Mouse (Mus musculus) retina, embryonic 14.5 days (tissue): ENCODE results near the gene Hibadh.

ENCODE experiments used
- DNase-seq: peaks from one replicate; pipeline ENCODE4 v3.0.0-alpha.2; 2015; ENCODE audit warnings: low spot score

The Hibadh gene

DNA sequence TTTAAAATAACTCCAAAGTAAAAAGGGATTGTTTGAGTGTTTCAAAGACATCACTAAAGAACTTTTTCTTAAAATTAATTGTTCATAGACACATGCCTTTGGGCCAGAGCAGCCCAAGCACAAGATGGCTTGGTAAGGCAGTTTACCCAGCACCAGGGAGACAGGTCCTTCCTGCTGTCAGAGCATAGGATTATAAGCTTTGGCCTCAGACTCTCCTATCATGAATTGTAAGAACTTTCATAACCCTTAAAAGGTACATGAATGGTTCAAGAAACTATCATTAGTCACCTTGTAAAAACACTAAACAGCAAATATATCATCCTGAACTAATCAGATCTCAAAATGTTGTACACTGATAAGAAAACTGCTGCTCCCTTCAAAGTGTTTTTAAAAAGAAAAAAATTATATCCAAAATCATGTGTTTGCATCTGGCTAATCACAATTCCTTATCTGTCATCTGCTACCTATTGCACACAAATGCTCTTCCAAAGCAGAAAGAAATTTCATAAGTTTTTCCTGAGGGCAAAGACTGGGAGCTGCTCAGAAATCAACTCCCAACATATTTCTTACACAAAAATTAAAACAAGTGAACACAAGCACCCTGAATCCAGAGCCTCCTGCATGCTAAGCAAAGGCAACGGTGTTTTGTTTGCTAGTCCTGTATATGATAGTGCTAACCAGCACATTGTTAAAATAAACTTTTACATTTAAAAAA, 1.6 kb downstream of the Hibadh start:
- DNase-seq, result no peak

DNA sequence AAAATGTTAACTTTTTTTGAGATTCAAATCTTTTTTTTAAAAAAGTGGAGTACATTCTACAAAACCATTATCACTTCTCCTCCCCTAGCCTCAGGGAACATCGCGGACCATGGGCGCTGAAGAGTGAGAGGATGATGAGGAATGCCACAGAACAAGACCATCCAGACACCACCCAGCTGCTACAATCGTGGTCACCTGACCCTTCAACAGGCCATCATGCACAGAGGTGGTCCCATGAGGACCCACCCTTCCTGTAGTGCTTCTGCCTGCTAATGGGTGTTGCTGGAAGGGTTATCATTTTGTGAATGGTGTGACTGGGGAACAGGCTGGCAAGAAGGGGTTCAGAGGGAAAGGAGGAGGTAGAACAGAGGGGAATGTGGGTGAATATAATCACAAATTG, 2.9 kb downstream of the Hibadh start:
- DNase-seq, result no peak

DNA sequence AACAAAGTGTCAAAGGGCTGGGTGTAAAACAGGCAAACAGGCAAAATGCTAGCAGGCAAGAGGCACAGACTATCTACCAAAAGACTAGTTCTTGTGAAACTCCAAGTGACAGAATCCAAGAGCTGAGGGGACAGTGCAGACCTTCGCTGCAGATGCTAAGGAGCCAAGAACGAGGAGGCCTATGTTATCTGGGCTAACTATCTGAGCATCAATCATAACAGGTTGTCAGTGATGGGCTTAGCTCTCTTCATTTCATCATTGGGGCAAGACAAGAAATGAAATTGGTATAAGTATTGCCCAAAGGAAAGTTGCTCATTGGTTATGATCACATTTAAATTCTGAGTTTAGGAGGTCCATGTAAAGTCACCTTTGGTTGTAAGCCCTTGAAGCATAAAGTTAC, 4.8 kb downstream of the Hibadh start:
- no peak for DNase-seq

DNA sequence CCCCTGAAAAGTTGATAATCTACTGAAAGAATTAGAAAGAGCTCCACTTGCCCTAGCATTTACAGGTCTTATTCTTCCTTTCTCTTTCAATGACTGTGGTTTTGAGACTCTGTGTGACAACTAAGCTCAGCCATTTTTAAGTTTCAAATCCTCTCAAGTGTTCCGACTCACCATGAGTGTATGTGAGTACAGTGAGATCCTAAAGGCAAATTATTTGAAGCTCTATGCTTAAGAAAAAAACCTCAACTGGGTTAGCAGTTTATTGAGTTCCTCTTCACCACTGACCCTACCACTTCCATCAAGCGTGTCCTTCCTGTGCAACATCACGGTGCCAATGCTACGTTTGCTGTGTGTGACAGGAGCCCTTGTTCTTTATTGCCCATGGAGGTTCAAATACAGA, 9.6 kb downstream of the Hibadh start:
- no peak for DNase-seq

DNA sequence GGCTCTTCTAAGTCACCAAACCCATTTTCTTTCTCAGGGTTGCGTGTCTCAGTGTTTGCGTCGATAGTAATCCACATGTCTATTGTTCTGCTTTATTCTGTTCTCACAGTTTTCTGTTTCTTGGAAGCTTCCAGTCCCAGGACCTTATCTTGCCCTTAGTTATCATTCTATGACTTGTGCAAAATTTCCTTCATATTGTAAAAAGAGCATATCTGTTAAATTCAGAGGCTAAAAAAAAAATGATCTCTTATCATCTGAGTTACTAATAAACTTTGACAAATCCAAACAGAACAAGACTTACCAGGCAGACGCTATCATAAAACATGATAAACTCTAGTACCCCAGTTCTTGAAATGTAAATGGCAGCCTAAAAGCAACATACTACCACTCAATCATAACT, 11.0 kb downstream of the Hibadh start:
- DNase-seq, result no peak

DNA sequence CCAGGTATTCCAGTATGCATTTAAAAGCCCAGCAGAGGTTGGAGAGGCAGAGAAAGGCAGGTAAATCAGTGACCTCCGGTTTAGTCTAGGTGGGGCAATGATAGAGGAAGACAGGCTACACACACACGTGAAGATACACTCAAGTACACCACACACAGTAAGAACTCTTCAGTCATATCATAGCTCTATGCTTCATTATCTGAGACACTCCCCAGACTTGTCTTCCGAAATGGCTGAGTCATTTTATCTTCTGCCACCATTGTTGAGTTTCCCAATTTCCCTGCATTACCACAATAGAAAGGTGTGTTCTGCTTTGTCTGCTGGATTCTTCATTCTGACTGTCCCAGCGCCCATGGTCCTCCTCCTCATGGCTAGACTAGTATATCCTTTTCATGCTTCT, 13.5 kb downstream of the Hibadh start:
- DNase-seq, result no peak

DNA sequence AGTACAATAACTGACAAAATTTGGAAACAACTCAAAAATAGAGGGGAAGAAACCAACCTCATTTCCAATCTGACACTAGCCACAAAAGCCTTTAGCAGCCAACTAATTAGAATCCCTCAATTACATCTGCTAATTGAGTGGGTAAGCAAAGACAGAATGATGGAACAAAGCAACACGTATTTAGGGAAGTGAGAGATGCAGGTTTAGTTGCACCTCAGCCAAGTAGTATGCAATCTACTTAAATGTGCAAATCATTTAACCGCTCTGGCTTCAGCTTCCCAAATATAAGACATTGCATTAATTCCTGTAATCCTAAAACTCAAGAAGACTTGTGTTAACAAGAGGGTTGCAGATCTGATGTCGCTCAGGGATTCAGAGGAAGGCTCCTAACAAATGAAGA, 16.4 kb downstream of the Hibadh start:
- no peak for DNase-seq

DNA sequence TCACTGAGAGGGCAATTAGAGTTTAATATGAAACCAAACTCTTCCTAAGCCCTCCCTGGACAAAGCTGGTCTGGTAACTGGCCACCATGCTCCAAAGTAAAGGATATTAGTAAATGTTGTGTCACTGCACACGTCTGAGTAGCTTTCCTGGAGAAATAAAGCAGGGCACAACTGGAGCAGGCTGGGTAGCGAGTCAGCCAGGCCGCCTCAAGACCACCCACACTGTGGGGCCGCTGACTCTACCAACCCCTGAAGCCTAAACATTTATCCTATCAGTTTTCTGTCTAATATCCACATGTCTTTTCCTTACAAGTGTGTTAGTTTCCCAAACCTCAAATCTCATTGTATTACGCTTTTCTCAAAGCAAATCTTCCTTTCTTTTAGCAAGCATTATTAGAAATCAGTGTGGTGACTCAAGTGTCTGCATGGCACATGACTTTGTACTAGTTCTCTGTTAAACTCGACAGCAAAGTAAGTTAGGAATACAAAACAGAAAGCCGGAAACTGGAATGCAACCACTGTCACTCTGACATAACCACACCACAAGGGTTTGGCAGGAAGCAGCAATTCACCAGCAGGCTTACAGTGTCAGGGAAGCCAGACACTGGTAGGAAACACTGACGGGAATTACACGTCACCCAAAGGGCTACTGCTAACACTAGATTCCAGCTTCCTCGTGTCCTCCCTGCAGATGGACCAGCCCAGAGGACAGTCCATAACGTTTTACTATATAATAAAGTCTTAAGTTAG, 18.3 kb downstream of the Hibadh start:
- DNase-seq, result no peak

DNA sequence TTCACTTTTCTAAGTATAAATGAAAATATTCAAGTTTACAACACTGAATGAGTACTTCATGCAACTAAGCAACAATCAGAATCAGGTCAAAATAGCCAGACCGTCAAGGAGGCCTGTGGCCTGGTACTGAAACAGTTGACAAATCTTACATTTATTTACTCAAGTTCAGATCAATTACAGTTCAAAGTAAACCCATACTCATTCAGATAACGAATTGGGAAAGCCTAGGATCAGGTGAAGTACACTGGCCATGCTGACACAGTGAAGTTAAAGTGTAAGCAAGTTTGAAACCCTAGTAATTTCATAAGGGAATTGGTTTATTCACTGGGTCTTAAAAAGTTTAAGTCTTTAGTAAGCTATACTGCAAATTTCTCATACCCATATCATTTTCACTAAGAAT, 20.1 kb downstream of the Hibadh start:
- no peak for DNase-seq

DNA sequence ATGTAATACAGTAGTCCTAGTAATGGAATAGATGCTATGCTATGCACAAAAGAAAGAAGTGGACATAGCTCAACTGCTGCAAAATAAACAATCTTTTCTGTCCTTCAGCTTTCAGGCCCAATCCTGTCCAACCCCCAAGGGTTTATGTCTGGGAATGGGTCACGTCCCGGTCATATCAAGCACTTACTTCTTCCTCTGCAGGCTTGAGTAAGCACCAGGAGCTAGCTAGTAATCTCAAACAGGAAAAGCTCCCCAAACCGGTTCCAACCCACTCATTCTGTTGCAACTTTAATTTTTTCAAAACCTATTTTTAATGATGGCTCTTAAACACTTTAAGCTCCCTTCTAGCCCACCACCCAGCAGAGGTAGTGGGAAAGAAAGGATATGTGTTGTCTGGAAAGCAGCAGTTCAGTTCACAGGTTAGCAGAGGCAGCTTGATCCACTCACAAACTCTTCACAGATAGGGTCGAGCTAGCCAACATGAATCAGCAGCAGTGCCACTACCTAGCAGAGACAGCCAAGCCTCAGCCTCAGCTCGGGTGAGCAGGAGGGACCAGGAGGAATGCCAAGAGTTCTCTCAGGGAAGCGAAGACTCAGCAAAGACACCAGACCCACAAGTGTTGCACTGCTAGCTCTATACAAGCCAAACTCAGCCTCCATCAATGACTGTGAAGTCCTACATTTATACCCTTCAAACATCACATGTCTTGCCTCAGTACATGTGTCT, 30.4 kb downstream of the Hibadh start:
- DNase-seq, result no peak

DNA sequence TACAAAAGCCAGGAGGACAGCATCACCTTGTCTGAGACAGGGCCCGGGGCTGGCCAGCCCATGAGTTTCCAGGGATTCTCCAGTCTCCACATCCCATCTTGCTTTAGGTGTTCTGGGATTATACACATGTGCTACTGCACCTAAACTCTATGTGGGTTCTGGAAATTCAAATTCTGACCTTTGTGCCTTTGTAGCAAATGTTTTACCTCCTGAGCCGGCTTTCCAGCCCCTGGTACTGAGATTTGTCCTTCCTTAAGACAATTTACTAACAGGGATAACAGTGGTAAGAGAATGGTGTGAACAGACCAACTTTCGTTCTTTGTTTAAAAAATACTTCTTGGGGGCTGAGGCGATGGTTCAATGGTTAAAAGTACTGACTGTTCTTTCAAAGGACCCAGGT, 32.1 kb downstream of the Hibadh start:
- DNase-seq, result no peak

DNA sequence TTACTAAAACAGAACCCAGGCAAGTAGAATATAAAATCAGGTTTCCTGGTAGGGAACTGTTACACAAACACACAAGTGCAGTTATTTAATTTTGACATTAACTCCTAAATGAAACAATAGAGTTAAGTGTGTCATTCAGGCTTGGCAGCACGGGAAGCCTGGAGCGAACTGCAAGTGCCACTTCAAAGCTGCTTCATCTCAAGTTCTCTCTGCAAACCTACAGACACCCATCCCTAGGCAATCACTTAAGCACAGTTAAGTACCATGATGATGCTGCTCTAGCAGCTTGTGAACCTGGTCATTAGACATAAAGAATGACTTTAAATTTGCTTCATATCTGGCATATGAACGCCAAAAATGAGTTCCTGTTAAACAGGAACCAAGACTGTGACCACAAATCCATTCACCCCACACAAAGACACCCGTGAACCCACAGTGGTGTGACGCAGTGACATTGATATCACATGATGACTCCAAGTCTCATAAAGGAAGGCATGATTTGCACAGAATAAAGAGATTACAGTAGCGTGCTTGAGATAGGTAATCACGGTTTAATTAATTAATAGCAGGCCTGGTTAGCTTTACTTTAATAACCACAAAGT, 33.3 kb downstream of the Hibadh start:
- DNase-seq, result no peak

DNA sequence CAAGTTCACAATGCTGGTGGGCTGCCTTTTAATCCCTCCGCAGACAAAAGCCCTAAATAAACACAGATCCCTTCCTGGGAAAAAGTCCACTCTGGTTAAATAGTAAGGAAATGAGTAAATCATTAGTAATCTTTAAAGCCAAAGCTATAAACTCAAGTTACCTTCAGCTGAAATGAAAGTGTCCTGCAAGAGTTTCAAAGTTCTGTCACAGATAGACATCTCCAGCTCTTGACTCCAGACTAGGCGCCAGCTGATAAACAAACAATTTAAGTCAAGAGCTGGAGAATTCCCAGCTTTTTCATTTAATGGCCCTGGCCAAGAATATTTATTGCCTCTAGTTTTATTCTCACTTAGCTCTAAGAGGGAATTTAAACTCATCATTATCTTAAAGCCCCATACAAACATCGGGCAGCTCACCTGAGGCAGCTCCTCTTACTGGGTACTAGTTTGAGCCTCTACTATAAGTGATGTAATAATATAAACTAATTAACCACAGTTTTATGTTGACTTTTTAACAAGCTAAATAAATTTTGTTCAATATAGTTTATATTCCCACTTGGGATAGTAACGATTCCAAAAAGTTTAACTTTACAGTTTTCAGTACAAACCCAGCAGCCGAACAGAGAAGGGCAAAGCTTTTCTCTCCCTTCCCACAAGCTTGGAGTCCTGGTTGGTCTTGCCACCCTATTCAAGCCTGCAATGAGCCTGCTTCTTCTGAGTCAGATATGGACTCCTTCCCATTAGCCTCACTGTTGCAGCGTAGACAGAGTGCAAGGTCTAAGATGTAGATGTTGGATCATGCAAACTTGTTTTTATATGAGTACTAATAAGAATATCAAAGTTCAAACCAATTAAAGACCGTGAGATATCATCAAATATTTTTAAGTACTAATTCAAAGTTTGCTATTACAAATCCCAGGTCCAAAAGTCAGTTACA, 38.2 kb downstream of the Hibadh start:
- no peak for DNase-seq

DNA sequence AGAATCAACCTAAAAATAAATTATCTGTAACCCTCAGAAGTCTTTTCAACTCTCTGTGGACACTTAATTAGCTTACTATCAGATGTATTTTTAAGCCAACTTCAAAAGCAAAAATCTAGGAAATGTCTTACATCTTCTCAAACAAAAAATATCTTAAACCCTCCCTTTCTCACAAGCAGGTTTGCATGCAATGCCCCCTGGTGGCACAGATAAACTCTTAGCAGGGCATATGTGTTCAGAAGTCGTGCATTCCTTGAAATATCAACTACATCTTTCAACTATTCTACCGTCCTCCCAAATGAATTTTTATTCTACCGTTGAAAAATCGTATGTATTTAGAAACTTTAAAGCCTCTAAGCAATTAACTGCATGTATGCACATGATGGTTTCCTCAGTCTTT, 39.1 kb downstream of the Hibadh start:
- peak; percentile 68 for DNase-seq

DNA sequence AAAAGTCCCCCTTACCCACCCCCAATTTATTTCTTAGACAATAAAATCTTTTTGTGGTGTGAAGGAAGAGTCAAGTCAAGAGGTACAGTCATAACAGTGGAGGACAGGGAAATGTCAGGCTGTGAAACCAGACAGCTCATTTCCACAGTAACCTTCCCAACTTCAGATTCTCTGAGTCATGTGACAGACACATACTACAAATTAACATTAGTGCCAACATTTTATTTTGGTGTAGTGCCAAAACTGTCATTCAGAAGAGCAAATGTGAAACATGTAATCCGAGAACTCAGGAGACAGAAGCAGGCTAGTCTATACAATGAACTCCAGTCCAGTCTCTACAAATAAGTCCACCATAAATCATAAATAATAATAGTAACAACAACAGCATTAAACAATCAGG, 45.4 kb downstream of the Hibadh start:
- no peak for DNase-seq

DNA sequence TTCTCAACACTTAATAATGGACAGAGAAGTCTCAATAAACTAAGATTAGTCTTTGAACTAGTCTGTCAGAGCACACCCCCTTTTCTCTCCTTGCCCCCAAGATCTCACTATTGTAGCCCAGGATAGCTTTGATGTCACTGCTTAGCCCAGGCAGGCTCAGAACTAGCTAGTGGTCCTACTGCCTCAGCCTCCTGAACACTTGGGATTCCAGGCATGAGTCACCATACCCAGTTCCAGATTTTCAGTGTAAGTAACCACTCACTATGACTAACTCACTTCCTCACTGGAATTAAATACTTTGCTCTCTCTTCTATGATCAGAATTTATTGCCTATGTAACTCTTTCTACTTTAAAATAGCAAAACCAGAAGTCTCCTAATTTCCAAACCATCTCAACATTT, 53.6 kb downstream of the Hibadh start:
- DNase-seq, result no peak

DNA sequence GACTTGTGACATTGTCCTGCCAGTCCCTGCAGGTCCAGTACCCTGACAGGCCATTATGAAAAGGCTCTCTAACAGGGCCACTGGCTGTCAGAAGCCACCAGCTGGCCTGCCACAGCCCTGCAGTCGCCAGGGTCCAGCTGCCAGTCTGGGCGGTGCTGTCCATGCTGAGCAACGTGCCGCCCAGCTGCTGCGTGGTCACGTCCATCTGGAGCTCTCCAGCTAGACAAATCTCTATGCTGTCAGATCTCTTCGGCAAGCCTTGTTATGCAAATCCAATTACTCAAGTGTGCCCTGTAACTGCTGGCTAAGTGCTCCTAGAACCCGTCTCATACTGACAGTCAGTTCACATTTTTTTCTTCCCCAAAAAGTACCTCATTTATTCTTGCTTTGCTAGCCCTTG, 55.8 kb downstream of the Hibadh start:
- peak; percentile 83 for DNase-seq

DNA sequence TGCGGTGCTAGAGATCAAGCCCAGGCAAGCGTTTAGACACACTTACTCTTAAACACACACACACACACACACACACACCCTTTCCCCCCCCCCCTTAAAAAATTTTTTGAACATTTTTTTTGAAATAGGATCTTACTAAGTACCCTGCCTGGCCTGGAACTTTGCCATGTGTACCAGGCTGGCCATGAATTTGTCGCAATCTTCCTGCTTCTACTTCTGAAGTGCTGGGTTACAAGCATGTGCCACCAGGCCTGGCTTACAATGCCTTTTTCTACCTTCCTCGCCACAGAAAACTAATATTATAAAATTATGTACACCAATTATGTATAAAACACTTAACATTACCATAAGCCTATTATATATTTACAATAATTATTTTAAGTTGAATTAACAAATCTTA, 59.1 kb downstream of the Hibadh start:
- no peak for DNase-seq

DNA sequence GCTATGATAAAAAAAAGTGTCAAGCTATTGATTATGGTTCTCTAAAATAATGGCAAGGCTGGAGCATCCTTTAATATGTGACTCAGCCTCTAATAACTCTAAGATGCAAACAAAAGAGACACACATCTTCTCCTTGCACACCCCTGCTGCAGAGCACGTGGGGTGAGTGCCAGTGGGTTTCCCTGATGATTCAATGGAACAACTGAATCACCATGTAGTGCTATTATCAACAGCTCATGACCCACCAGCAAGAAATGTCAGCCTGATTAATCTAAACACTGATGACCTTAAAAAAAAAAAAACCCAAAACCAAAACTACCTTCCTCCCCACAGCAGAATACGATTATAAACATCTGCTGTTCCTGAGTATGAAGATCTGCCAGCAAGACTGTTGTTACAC, 61.9 kb downstream of the Hibadh start:
- no peak for DNase-seq

DNA sequence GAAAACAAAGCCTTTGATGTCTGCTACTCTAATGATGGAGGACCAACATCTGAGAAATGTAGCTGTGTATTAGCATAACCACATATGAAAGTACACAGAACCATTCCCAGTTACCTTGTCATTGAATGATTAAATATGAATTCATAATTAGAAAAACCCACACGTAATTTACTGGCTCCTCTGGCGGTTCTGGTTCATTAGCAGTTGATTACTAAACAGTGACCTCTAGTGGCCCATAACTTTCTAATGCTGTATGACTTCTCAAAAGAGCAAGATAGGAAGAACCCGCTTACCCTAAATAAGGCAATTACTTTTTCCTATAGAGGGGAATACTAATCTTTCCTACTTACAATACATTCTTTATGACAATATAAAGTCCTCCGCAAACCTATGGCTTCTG, 62.9 kb downstream of the Hibadh start:
- peak; percentile 77 for DNase-seq

DNA sequence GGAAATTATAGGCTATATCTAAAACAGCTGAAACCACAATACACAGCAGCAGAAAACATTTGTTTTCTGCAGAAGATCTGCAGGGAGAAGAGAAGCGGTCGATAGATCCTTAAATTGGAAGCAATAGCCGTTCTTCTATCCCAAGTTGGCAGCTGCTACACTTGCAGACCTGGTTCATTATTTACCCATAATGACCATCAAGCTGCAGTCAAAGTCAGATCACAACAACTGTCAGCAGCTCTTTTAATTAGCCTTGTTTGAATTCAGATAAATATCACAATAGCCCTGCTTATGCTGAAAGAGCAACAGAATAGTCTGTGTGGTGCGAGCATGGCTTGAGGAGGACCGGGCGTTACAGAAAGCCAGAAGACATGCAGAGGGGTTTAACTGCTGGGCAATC, 71.5 kb downstream of the Hibadh start:
- DNase-seq, result no peak
